ENCODE assay signal across 11 mouse cellular contexts in the genomic region with DNA sequence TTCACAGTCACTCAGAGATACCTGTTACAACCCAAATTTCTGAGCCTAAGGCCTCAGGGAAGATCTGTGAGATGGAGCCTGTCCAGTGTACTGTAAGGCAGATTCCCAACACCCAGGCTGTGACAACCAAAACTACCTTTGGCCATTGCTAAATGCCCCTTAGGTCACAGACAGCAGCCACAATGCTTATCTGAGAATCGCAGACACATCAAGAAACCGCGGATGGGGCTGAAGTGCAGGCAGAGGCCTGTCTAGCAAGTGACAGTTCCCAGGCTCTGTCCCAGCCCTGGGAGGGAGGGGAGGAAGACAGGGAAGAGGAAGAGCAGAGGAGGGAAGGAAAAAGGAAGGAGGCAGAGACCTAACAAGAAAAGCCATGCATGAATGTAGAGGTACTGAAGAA. TPM values are rescaled to one million over a fixed set of nuclear protein-coding genes. Genes with fewer than 3 reads are reported as not detected.
DNase-seq lines count a peak whose midpoint lies in the region; ATAC-seq and TF ChIP-seq lines count a peak whose summit lies in the region.
"Had no signal": no experiment of that assay in that cellular context is flagged by ENCODE, and none has a peak within 500 bp of the region (broad histone marks: within the 10 kb centered on the region; RNA-seq: fewer than 3 reads in every experiment).

No protein-coding gene starts in this region.

- no peak overlapping the region for H3K4me3 ChIP-seq in heart, embryonic 10.5 days
- H3K4me3 ChIP-seq in C2C12 (ENCODE audit: insufficient read depth, poor library complexity, severe bottlenecking): peak overlapping the region; percentile 7
- H3K4me3 ChIP-seq in heart, embryonic 15.5 days: no peak overlapping the region
- H3K4me3 ChIP-seq in liver, embryonic 15.5 days (replicated peaks): no peak overlapping the region
- H3K4me3 ChIP-seq: midbrain, embryonic 12.5 days had no signal

- H3K36me3 ChIP-seq in heart, embryonic 10.5 days: peaks cover 92% of the 10 kb centered on the region
- peaks cover 65% of the 10 kb centered on the region for H3K36me3 ChIP-seq in C2C12 (ENCODE audit: control insufficient read depth, insufficient read depth)
- peaks cover 58% of the 10 kb centered on the region for H3K36me3 ChIP-seq in heart, embryonic 15.5 days
- H3K36me3 ChIP-seq in liver, embryonic 15.5 days (replicated peaks): peaks cover 57% of the 10 kb centered on the region

- H3K79me2 ChIP-seq in C2C12 (ENCODE audit: control insufficient read depth, insufficient read depth): peaks cover 95% of the 10 kb centered on the region

- 5% methylated on average over 3 of the region's 3 CpGs for WGBS in heart, embryonic 10.5 days
- WGBS in heart, embryonic 15.5 days: 8% methylated on average over 3 of the region's 3 CpGs
- 3% methylated on average over 3 of the region's 3 CpGs for WGBS in liver, embryonic 15.5 days (ENCODE audit: insufficient replicate concordance)

- H3K79me3 ChIP-seq in C2C12 (ENCODE audit: low read depth): peaks cover 55% of the 10 kb centered on the region

- peaks cover 75% of the 10 kb centered on the region for H3K4me1 ChIP-seq in heart, embryonic 10.5 days
- peaks cover 74% of the 10 kb centered on the region for H3K4me1 ChIP-seq in heart, embryonic 15.5 days (replicated peaks)
- peaks cover 63% of the 10 kb centered on the region for H3K4me1 ChIP-seq in liver, embryonic 15.5 days (replicated peaks)

- H3K9me3 ChIP-seq in heart, embryonic 10.5 days: no peaks in the 10 kb centered on the region
- H3K9me3 ChIP-seq in heart, embryonic 15.5 days (replicated peaks): no peaks in the 10 kb centered on the region
- H3K9me3 ChIP-seq in liver, embryonic 15.5 days (replicated peaks): no peaks in the 10 kb centered on the region
- H3K9me3 ChIP-seq: midbrain, embryonic 12.5 days had no signal

- no peak overlapping the region for H3K9ac ChIP-seq in heart, embryonic 15.5 days
- peak overlapping the region; percentile 4; the same call in 1 of the 2 replicates for H3K9ac ChIP-seq in liver, embryonic 15.5 days
- H3K9ac ChIP-seq: midbrain, embryonic 12.5 days had no signal

- H3K4me2 ChIP-seq in heart, embryonic 15.5 days: peak overlapping the region; percentile 28
- H3K4me2 ChIP-seq in liver, embryonic 15.5 days: peak overlapping the region; percentile 39
- H3K4me2 ChIP-seq: midbrain, embryonic 12.5 days had no signal

- H3ac ChIP-seq in C2C12 (ENCODE audit: control insufficient read depth, insufficient read length, low read depth): peak overlapping the region; percentile 6

- no peak for TF ChIP-seq CTCF in C2C12 (IDR thresholded peaks at IDR 0.05; ENCODE audit: control insufficient read depth, insufficient read depth, insufficient read length)

- H3K27ac ChIP-seq in heart, embryonic 10.5 days: peak overlapping the region; percentile 67
- H3K27ac ChIP-seq in heart, embryonic 15.5 days: peak overlapping the region; percentile 87
- peak overlapping the region; percentile 56 for H3K27ac ChIP-seq in liver, embryonic 15.5 days (replicated peaks)

- DNase-seq in heart, embryonic 10.5 days (ENCODE audit: low spot score): no peak
- no peak for DNase-seq in heart, adult 8-10 months (ENCODE audit: low spot score)
- DNase-seq in layer of hippocampus, postnatal 36 days: no peak
- DNase-seq in cerebellum, adult 18-20 months: no peak
- DNase-seq: right cerebral cortex, postnatal 25 days had no signal

- ATAC-seq in heart, embryonic 15.5 days (replicated peaks; ENCODE audit: insufficient number of reproducible peaks, insufficient read depth, low FRiP score, low read depth): no peak
- ATAC-seq in liver, embryonic 15.5 days (ENCODE audit: insufficient read depth): peak; percentile 61
- no peak for ATAC-seq in CD4-positive, CD25-positive, alpha-beta regulatory T cell, adult 4 months

- H3K27me3 ChIP-seq in heart, embryonic 10.5 days (ENCODE audit: insufficient read depth, poor library complexity, severe bottlenecking): no peaks in the 10 kb centered on the region
- no peaks in the 10 kb centered on the region for H3K27me3 ChIP-seq in C2C12 (ENCODE audit: control insufficient read depth, insufficient read depth, insufficient read length)
- H3K27me3 ChIP-seq in heart, embryonic 15.5 days: no peaks in the 10 kb centered on the region
- H3K27me3 ChIP-seq in liver, embryonic 15.5 days: no peaks in the 10 kb centered on the region
- H3K27me3 ChIP-seq: CH12.LX; midbrain, embryonic 12.5 days had no signal

TF ChIP-seq in C2C12, 6 proteins besides CTCF, POLR2A, EP300 and RAD21:
- no peak for TF ChIP-seq MYOD1 (IDR thresholded peaks at IDR 0.05; ENCODE audit: control insufficient read depth, insufficient read length, low read depth)
- TF ChIP-seq MYOG (IDR thresholded peaks at IDR 0.05; ENCODE audit: control insufficient read depth, extremely low read depth, insufficient read length): no peak
- no peak for TF ChIP-seq MAX (IDR thresholded peaks at IDR 0.05)
- TF ChIP-seq FOSL1 (IDR thresholded peaks at IDR 0.05; ENCODE audit: insufficient read depth, low read length, poor library complexity, severe bottlenecking): no peak
- no peak for TF ChIP-seq CEBPB (IDR thresholded peaks at IDR 0.05; ENCODE audit: low read depth)
- TF ChIP-seq USF1 (IDR thresholded peaks at IDR 0.05; ENCODE audit: low read depth): no peak

RNA-seq across cellular contexts. Expression of a gene that starts 9.0 kb away (rescaled TPM):
- 105 and 113 TPM in 2 replicates for polyA plus RNA-seq in heart, embryonic 10.5 days (2016; fragmentation: Nextera tagmentation; extraction: Ambion mirVana)
- 10 to 100 TPM; 39.6 to 55.1 (median 44.7) TPM for total RNA-seq in heart, adult 8-10 months (2022)
- polyA plus RNA-seq in C2C12 (2012; fragmentation: generic; extraction: Trizol): 243 TPM
- polyA plus RNA-seq in heart, embryonic 15.5 days (2015; fragmentation: Nextera tagmentation; extraction: Ambion mirVana): 93.8 and 113 TPM in 2 replicates
- 21.1 and 22.6 TPM in 2 replicates for polyA plus RNA-seq in liver, embryonic 15.5 days (2015; fragmentation: Nextera tagmentation; extraction: Ambion mirVana)
- 10 to 100 TPM; 47.5 to 48.3 TPM for total RNA-seq in layer of hippocampus, postnatal 36 days (2021)
- polyA plus RNA-seq in CD4-positive, CD25-positive, alpha-beta regulatory T cell, adult 4 months (2017; shearing (Covaris generic)): 10 to 100 TPM; 56.6 to 82.2 TPM

RNA-seq across cellular contexts. Expression of a gene that starts 9.1 kb away (rescaled TPM):
- 47.9 and 59.0 TPM in 2 replicates for polyA plus RNA-seq in heart, embryonic 10.5 days (2016; fragmentation: Nextera tagmentation; extraction: Ambion mirVana)
- 100 to 1,000 TPM in 3 of 4 experiments, 10 to 100 TPM in 1; 98.7 to 113 (median 104) TPM for total RNA-seq in heart, adult 8-10 months (2022)
- 42.1 TPM for polyA plus RNA-seq in C2C12 (2012; fragmentation: generic; extraction: Trizol)
- polyA plus RNA-seq in heart, embryonic 15.5 days (2015; fragmentation: Nextera tagmentation; extraction: Ambion mirVana): 36.2 and 47.5 TPM in 2 replicates
- 17.1 and 18.4 TPM in 2 replicates for polyA plus RNA-seq in liver, embryonic 15.5 days (2015; fragmentation: Nextera tagmentation; extraction: Ambion mirVana)
- 10 to 100 TPM; 78.0 to 81.6 TPM for total RNA-seq in layer of hippocampus, postnatal 36 days (2021)
- 10 to 100 TPM; 28.8 to 44.7 TPM for polyA plus RNA-seq in CD4-positive, CD25-positive, alpha-beta regulatory T cell, adult 4 months (2017; shearing (Covaris generic))
